Mouse (Mus musculus) kidney, embryonic 15.5 days (tissue): ENCODE results near the gene Tiam2. TPM values are rescaled to one million over a fixed set of nuclear protein-coding genes. Genes with fewer than 3 reads are reported as not detected.
A peak's percentile ranks its signal among the peaks of the same experiment; 100 is the strongest.

ENCODE experiments used
- ATAC-seq: fragments of 200-750 bp; cut with Nextera tagmentation; replicated peaks from 2 replicates; pipeline ENCODE4 v1.8.0; 2017; ENCODE audit warnings: moderate TSS enrichment; ENCODE audit not compliant: low FRiP score
- H3K27ac ChIP-seq: fragments of 300-500 bp; sonication (generic); 2 replicates; pipeline ENCODE4 v1.5.1; 2015; ENCODE audit warnings: mild to moderate bottlenecking, inconsistent platforms
- H3K27me3 ChIP-seq: fragments of 300-500 bp; sonication (generic); 2 replicates; pipeline ENCODE4 v1.6.1; 2015; ENCODE audit warnings: inconsistent platforms
- H3K36me3 ChIP-seq: fragments of 300-500 bp; sonication (generic); 2 replicates; pipeline ENCODE4 v1.6.1; 2015; ENCODE audit warnings: inconsistent platforms
- H3K4me1 ChIP-seq: fragments of 300-500 bp; sonication (generic); 2 replicates; pipeline ENCODE4 v1.6.1; 2015; ENCODE audit warnings: inconsistent platforms
- H3K4me2 ChIP-seq: fragments of 300-500 bp; sonication (generic); 2 replicates; pipeline ENCODE4 v1.6.1; 2015; ENCODE audit warnings: moderate library complexity, mild to moderate bottlenecking, inconsistent platforms
- H3K4me3 ChIP-seq: fragments of 300-500 bp; sonication (generic); replicated peaks from 2 replicates; pipeline ENCODE4 v1.5.1; 2015; ENCODE audit warnings: mild to moderate bottlenecking, inconsistent platforms
- H3K9ac ChIP-seq: fragments of 300-500 bp; sonication (generic); 2 replicates; pipeline ENCODE4 v1.6.1; 2015; ENCODE audit warnings: mild to moderate bottlenecking, inconsistent platforms
- H3K9me3 ChIP-seq: fragments of 300-500 bp; sonication (generic); replicated peaks from 2 replicates; pipeline ENCODE4 v1.6.1; 2016; ENCODE audit warnings: inconsistent platforms
- WGBS: fragments of 180-500 bp; shearing (Covaris S2); methylation state at CpG from one replicate; pipeline ENCODE4 v1.1.7; 2015; ENCODE audit warnings: mixed read lengths; 5-methylcytosine and 5-hydroxymethylcytosine counted together
- polyA plus RNA-seq: library from polyadenylated mRNA; unstranded; fragments of >200 nt; fragmentation: Nextera tagmentation; extraction: Ambion mirVana; gene quantifications from 2 replicates; pipeline ENCODE4 v1.2.1, GENCODE M21; 2015

Gene Tiam2
- polyA plus RNA-seq, 1 experiment from 2014 or later: 4.5 TPM

DNA sequence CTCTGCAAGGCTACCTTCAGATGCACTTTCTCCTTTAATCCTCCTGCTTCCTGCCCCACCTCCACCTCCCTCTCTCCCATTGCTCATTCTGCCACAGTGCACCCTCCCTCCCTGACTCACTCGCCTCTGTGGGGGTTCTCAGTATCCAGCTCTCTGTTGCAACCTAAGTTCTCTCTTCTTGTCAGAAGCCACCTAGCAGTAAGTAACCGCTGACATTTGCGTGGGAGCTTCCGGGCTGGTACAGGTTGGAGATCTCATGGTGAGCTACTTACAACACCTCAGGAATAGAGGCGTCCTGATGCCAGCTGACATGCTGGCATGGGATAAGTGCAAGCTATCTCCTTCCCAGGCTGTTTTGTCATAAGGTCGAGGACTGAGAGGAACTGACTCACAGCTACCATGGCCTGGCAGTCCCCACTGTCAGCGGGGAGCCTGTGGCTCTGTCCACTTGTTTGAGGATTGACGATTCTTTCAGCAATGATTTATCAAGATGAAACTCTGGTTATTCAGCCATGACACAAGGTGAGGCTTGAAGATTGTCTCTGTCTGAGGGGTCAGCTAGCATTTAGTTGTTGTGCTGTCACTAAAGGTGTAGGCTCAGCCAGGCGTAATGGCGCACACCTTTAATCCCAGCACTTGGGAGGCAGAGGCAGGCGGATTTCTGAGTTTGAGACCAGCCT, 164.0 kb downstream of the Tiam2 start:
- Histone ChIP-seq H3K4me2 (no peak overlapping the region), H3K27me3 (no peaks in the 10 kb centered on the region), H3K4me3 (no peak overlapping the region), H3K9me3 (no peaks in the 10 kb centered on the region), H3K9ac (no peak overlapping the region), H3K36me3 (no peaks in the 10 kb centered on the region), H3K4me1 (0 out of 2 replicates have a peak, but pooled peaks cover 1% of the 10 kb centered on the region), H3K27ac (no peak overlapping the region)
- 0 out of 2 replicates have a peak, but pooled peaks have one; percentile 46 for ATAC-seq
- 82% methylated on average over 11 of the region's 11 CpGs for WGBS

DNA sequence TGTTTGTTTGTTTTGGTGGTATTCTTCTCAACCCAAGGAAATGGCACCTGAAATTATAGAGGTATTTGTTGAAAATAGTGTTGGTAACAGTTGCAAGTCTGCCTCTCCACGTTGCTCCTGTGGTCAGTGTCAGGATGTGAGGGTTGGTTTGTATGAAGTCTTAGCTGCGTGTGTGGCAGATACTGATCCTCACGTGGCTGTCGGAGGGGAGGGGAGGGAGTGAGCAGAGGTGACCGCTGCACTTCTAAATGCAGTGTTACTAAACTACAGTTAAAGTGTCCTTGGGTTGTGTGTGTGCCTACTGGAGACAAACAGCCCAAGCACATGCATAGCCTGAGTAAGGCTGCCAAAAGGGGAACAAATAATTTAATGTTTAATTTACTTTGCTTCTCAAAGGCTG, 164.7 kb downstream of the Tiam2 start:
- no peaks in the 10 kb centered on the region for H3K27me3 ChIP-seq
- 0 out of 2 replicates have a peak, but pooled peaks cover 5% of the 10 kb centered on the region for H3K4me1 ChIP-seq
- H3K9ac ChIP-seq: no peak overlapping the region
- no peak for ATAC-seq
- WGBS: 73% methylated on average over 5 of the region's 5 CpGs
- H3K36me3 ChIP-seq: no peaks in the 10 kb centered on the region
- H3K4me2 ChIP-seq: no peak overlapping the region
- H3K4me3 ChIP-seq: no peak overlapping the region
- no peak overlapping the region for H3K27ac ChIP-seq
- H3K9me3 ChIP-seq: no peaks in the 10 kb centered on the region

DNA sequence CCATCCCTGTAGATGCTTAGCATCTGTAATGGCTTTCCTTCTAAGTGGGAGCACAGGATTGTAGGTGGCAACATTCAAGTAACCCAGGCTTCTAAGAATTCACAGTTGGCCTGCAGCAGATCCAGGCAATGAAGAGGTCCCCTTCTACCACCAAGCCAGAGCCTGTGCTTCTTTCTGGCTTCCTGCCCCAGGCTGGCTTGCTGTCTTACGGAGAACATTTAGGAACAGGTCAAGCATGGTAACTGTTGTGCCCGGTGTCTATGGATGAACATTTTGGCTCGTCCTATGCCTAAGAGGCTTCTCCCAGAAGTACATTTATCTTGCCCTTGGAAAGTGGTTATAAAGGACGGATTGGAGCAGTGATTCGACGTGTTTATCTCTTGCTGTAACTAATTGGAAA, 165.3 kb downstream of the Tiam2 start:
- Histone ChIP-seq H3K4me1 (peaks cover 5% of the 10 kb centered on the region; the same call in 1 of the 2 replicates), H3K9ac (no peak overlapping the region), H3K36me3 (no peaks in the 10 kb centered on the region), H3K27ac (no peak overlapping the region), H3K27me3 (no peaks in the 10 kb centered on the region), H3K4me2 (no peak overlapping the region), H3K4me3 (no peak overlapping the region), H3K9me3 (no peaks in the 10 kb centered on the region)
- 89% methylated on average over 6 of the region's 6 CpGs for WGBS
- ATAC-seq: no peak

DNA sequence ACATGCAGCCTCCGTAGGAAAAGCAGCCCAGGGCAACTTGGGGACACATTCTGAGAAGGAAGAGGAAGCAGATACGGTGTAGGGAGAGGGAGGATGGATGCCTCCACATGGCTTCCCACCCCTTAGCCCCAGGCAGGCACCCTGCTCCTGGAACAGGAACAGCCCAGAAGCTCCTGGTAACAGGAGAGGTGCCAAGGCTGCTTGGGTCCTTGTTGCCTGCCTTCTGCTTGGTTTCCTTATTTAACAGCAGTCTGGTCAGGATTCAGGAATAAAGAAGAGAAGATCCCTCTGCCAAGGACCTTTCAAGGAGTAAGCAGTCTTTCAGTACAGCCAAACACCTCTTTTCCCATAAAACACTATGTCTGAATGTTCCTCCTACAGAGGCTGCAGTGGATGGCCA, 169.2 kb downstream of the Tiam2 start:
- no peak overlapping the region for H3K4me3 ChIP-seq
- H3K4me1 ChIP-seq: peaks cover 5% of the 10 kb centered on the region; the same call in 1 of the 2 replicates
- no peaks in the 10 kb centered on the region for H3K36me3 ChIP-seq
- 23% methylated on average over 2 of the region's 2 CpGs for WGBS
- H3K27me3 ChIP-seq: no peaks in the 10 kb centered on the region
- H3K4me2 ChIP-seq: no peak overlapping the region
- no peak overlapping the region for H3K9ac ChIP-seq
- ATAC-seq: no peak
- peak overlapping the region; percentile 56 for H3K27ac ChIP-seq
- H3K9me3 ChIP-seq: no peaks in the 10 kb centered on the region

DNA sequence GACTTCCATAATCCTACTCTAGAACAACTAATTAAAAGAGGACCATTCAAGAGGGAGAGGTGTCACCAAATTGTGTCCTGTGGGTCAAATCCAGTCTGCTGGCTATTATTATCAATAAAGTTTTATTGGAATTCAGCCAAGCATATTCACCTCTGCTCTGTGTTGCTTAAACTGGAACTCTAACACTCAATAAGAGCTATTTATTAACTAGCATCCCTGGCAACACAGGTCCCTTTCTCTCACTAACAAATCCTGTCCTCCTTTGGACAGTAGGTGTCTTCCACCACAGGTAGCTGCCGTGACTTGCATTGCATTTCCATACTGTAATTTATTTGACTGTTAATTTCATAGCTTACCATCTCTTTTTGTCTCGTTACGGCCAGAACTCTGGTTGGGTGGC, 169.7 kb downstream of the Tiam2 start:
- Histone ChIP-seq H3K9ac (no peak overlapping the region), H3K4me3 (no peak overlapping the region), H3K4me1 (peaks cover 5% of the 10 kb centered on the region; the same call in 1 of the 2 replicates), H3K27ac (0 out of 2 replicates have a peak overlapping the region, but pooled peaks have one; percentile 56), H3K36me3 (no peaks in the 10 kb centered on the region), H3K4me2 (no peak overlapping the region), H3K9me3 (no peaks in the 10 kb centered on the region), H3K27me3 (no peaks in the 10 kb centered on the region)
- ATAC-seq: 0 out of 2 replicates have a peak, but pooled peaks have one; percentile 60
- 85% methylated on average over 3 of the region's 3 CpGs for WGBS

DNA sequence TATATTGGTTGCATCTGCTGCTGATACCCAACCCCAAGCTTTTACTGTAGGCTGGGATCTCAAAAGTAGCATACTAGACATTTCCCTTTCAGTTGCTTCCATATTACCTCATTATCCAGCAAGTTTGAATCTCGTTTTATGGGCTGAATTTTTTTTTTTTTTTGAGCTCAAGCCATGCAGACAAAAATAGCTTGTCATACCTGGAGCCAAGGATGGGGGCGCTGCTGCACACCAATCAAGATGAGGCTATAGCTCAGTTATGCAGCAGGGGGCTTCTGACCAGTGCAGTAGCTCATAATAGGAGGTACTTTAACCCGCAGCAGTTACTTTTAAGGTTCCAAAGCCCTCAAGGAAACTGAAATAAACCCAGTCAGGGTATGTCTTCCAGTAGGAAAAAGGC, 171.7 kb downstream of the Tiam2 start:
- no peak overlapping the region for H3K27ac ChIP-seq
- no peak overlapping the region for H3K4me2 ChIP-seq
- ATAC-seq: no peak

DNA sequence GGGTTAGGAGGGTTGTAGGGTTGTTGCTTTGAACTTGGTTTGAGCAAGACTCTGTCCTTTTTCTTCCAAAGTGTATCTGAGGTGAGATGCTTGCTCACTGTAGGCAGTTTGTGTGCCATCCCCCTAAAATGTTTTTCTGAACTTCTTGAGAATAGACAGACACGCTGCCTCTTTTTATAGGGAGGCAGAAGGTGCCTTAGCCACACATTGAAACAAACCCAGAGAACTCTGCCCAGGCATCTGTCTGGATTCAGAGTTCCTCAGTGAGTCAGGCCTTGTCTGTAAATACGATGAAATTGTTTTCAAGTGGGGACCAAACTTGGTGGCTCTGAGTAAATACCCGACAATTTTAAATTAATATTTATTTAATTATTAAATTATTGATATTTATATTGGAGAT, 172.2 kb downstream of the Tiam2 start:
- H3K4me2 ChIP-seq: no peak overlapping the region
- H3K4me3 ChIP-seq: no peak overlapping the region
- ATAC-seq: no peak
- WGBS: 91% methylated on average over 3 of the region's 3 CpGs
- H3K27me3 ChIP-seq: no peaks in the 10 kb centered on the region
- no peak overlapping the region for H3K27ac ChIP-seq
- H3K9ac ChIP-seq: no peak overlapping the region
- no peaks in the 10 kb centered on the region for H3K9me3 ChIP-seq
- no peaks in the 10 kb centered on the region for H3K36me3 ChIP-seq
- peaks cover 5% of the 10 kb centered on the region; the same call in 1 of the 2 replicates for H3K4me1 ChIP-seq

More for the DNA sequence above, 171.7 kb downstream of the Tiam2 start:
- Histone ChIP-seq H3K27me3 (no peaks in the 10 kb centered on the region), H3K4me3 (no peak overlapping the region), H3K36me3 (no peaks in the 10 kb centered on the region), H3K9ac (no peak overlapping the region), H3K4me1 (peaks cover 5% of the 10 kb centered on the region; the same call in 1 of the 2 replicates), H3K9me3 (no peaks in the 10 kb centered on the region)
- 36% methylated on average over 3 of the region's 3 CpGs for WGBS

DNA sequence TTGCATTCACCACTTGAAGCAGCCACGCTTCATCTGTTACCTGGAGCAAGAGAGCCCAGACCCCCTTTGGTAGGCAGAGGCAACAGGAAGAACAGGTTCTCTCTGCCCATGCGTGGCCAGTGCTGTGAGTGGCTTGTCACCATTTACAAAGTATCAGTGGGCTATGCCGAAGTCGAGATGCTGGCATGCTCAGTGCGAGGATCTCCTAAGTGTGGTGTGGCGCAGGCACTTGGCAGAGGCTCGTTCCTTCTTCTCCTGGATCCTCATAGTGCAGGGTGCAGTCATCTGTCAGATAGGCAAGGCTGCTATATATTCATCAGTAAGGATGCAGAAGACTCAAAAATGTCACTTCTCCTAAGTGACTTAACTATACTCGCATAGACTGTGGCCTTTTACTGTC, 173.1 kb downstream of the Tiam2 start:
- Histone ChIP-seq H3K27ac (no peak overlapping the region), H3K27me3 (no peaks in the 10 kb centered on the region), H3K4me3 (no peak overlapping the region), H3K9me3 (no peaks in the 10 kb centered on the region), H3K36me3 (no peaks in the 10 kb centered on the region), H3K4me2 (no peak overlapping the region), H3K9ac (no peak overlapping the region), H3K4me1 (peaks cover 5% of the 10 kb centered on the region; the same call in 1 of the 2 replicates)
- no peak for ATAC-seq
- 81% methylated on average over 8 of the region's 8 CpGs for WGBS

DNA sequence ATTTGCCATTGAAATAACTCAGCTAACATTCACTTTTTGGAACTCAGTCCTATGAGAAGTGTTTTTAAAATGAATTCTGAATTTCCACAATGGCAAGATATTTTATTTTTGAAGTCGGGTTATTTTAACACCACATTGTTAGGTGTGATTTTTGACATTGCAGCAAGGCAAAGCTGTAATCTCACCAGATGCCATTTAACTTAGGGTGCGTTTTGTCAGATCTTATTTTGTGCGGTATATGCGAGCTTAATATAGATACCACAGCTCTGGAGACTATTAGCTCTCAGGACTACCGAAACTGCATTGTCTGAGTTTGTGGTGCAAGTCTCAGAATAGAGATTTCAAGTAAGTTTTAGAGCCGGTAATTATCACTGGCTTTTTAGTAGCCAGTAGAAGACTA, 173.7 kb downstream of the Tiam2 start:
- H3K4me3 ChIP-seq: no peak overlapping the region
- no peak for ATAC-seq
- H3K27ac ChIP-seq: no peak overlapping the region
- H3K9me3 ChIP-seq: no peaks in the 10 kb centered on the region
- no peaks in the 10 kb centered on the region for H3K36me3 ChIP-seq
- H3K4me2 ChIP-seq: no peak overlapping the region
- 90% methylated on average over 6 of the region's 6 CpGs for WGBS
- peaks cover 5% of the 10 kb centered on the region; the same call in 1 of the 2 replicates for H3K4me1 ChIP-seq
- H3K9ac ChIP-seq: no peak overlapping the region
- H3K27me3 ChIP-seq: no peaks in the 10 kb centered on the region

DNA sequence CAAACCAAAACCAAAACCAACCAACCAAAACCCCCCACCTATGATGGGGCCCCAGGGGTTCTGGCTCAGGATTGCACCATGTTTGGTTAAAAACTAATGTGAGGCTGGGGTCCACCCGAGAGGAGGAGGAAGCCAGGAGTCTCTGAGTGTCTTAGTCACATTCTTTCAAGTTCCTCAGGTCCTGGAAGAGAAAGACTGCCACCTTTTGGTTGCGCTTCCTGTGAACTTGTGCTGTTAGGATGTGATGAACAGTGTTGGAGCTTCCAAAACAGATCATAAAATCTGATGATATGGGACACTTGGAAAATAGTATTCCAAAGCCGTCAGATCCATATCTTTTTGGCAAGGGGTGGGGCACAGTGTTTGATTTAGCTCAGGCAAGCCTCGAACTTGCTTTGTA, 174.6 kb downstream of the Tiam2 start:
- H3K4me3 ChIP-seq: no peak overlapping the region
- 81% methylated on average over 4 of the region's 4 CpGs for WGBS
- H3K36me3 ChIP-seq: no peaks in the 10 kb centered on the region
- H3K27me3 ChIP-seq: no peaks in the 10 kb centered on the region
- no peak overlapping the region for H3K9ac ChIP-seq
- ATAC-seq: no peak
- no peak overlapping the region for H3K27ac ChIP-seq
- H3K4me1 ChIP-seq: no peaks in the 10 kb centered on the region; the same call in 1 of the 2 replicates
- H3K4me2 ChIP-seq: no peak overlapping the region
- no peaks in the 10 kb centered on the region for H3K9me3 ChIP-seq

DNA sequence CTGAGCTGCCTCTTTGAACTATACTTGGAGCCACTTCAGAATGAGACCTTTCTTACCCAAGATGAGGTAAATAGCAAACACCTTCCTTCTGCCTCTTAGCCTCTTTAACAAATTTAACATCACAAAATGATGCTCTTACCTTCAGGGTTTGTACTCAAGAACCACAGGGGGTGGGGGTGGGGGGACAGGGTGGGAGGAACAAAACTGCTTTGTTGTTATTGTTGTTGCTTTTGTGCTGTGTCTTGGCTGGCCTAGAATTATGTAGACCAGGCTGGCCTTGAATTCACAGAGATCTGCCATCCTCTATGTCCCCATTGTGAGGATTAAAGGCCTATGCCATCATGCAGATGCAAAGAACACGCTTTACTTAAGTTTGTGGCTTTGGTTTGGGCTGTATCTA, 179.3 kb downstream of the Tiam2 start:
- no peaks in the 10 kb centered on the region for H3K36me3 ChIP-seq
- H3K27ac ChIP-seq: no peak overlapping the region
- H3K4me3 ChIP-seq: no peak overlapping the region
- H3K9me3 ChIP-seq: no peaks in the 10 kb centered on the region
- 89% methylated on average over 1 of the region's 1 CpGs for WGBS
- H3K27me3 ChIP-seq: no peaks in the 10 kb centered on the region
- no peak for ATAC-seq
- H3K4me2 ChIP-seq: no peak overlapping the region
- no peak overlapping the region for H3K9ac ChIP-seq
- H3K4me1 ChIP-seq: no peaks in the 10 kb centered on the region

DNA sequence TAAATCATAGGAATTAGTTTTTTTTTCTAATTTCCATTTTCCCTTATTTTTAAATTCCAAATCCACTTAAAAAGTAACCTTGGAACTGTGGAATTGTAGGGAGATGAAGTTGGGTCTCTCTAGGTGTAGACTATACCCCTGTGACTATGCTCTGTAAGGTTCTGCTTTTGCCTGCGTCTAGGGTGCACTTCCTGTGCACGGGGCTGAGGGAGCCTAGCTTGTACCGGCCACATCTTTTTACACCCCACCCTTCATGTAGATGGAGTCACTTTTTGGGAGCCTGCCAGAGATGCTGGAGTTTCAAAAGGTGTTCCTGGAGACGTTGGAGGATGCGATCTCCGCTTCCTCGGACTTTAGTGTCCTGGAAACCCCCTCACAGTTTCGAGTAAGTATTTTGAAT, 180.1 kb downstream of the Tiam2 start:
- Histone ChIP-seq H3K27ac (no peak overlapping the region), H3K4me2 (no peak overlapping the region), H3K27me3 (no peaks in the 10 kb centered on the region), H3K9me3 (no peaks in the 10 kb centered on the region), H3K9ac (no peak overlapping the region), H3K36me3 (no peaks in the 10 kb centered on the region), H3K4me1 (no peaks in the 10 kb centered on the region), H3K4me3 (no peak overlapping the region)
- no peak for ATAC-seq
- 86% methylated on average over 8 of the region's 8 CpGs for WGBS
